Mouse (Mus musculus) embryonic fibroblast, embryonic 13.5 days (primary cell): ENCODE measurements around the gene Rtraf.

Source experiments
- CTCF ChIP-seq: IDR thresholded peaks from 2 replicates; pipeline ENCODE4 v1.5.1; 2011; ENCODE audit warnings: mild to moderate bottlenecking, control low read depth, low read length, moderate library complexity, borderline replicate concordance; ENCODE audit not compliant: insufficient read depth
- POLR2A ChIP-seq: IDR thresholded peaks from 2 replicates; pipeline ENCODE4 v1.6.1; 2011; ENCODE audit warnings: low read depth, mild to moderate bottlenecking, control low read depth, low read length, moderate library complexity

DNA sequence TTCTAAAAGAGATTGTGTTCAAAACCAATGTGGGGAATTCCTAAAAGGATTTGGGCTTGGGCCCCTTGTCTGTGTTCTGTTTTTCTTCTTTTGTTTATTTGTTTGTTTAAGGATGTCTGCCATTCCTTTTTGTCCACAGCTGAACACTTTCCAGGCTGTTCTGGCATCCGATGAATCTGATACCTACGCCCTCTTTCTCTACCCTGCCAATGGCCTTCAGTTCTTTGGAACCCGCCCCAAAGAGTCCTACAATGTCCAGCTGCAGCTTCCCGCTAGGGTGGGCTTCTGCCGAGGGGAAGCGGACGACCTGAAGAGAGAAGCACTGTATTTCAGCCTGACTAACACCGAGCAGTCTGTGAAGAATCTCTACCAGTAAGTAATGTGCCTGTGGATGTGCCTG lies 60.1 kb downstream of the Rtraf start:
- TF ChIP-seq CTCF = no peak
- no peak for TF ChIP-seq POLR2A
